Mouse (Mus musculus) retina, postnatal 1 day (tissue): ENCODE data around the gene Kcnh2.

Experiments used
- DNase-seq: peaks from one replicate; pipeline ENCODE4 v3.0.0-alpha.2; 2012

The Kcnh2 gene

GRCm38 (mm10) chr5:24344477-24345051 is 6.8 kb downstream of the Kcnh2 start:
- peak; percentile 58 for DNase-seq

GRCm38 (mm10) chr5:24343977-24344436 is 7.4 kb downstream of the Kcnh2 start:
- DNase-seq = peak; percentile 88

- no peak for DNase-seq
Observed at GRCm38 (mm10) chr5:24343379-24343778, 8.0 kb downstream of the Kcnh2 start.

GRCm38 (mm10) chr5:24342966-24343365 is 8.4 kb downstream of the Kcnh2 start:
- no peak for DNase-seq

- DNase-seq = no peak
Observed at GRCm38 (mm10) chr5:24342205-24342963, 9.0 kb downstream of the Kcnh2 start.

GRCm38 (mm10) chr5:24337821-24338220 is 13.6 kb downstream of the Kcnh2 start:
- DNase-seq = no peak

GRCm38 (mm10) chr5:24337366-24337765 is 14.0 kb downstream of the Kcnh2 start:
- no peak for DNase-seq

GRCm38 (mm10) chr5:24335888-24336511 is 15.4 kb downstream of the Kcnh2 start:
- peak; percentile 75 for DNase-seq

- no peak for DNase-seq
Observed at GRCm38 (mm10) chr5:24334749-24335148, 16.7 kb downstream of the Kcnh2 start.

- DNase-seq = no peak
Observed at GRCm38 (mm10) chr5:24332401-24332800, 19.0 kb downstream of the Kcnh2 start.

- no peak for DNase-seq
Observed at GRCm38 (mm10) chr5:24329965-24330298, 21.5 kb downstream of the Kcnh2 start.

GRCm38 (mm10) chr5:24329212-24329964 is 22.0 kb downstream of the Kcnh2 start:
- DNase-seq = peak; percentile 91

GRCm38 (mm10) chr5:24328813-24329211 is 22.6 kb downstream of the Kcnh2 start:
- no peak for DNase-seq

GRCm38 (mm10) chr5:24326842-24327417 is 24.5 kb downstream of the Kcnh2 start:
- DNase-seq = no peak

- DNase-seq = no peak
Observed at GRCm38 (mm10) chr5:24326166-24326841, 25.1 kb downstream of the Kcnh2 start.

- DNase-seq = no peak
Observed at GRCm38 (mm10) chr5:24325251-24325650, 26.2 kb downstream of the Kcnh2 start.

- peak; percentile 83 for DNase-seq
Observed at GRCm38 (mm10) chr5:24321711-24322682, 29.4 kb downstream of the Kcnh2 start.

GRCm38 (mm10) chr5:24320894-24321293 is 30.5 kb downstream of the Kcnh2 start:
- DNase-seq = no peak

GRCm38 (mm10) chr5:24320467-24320813 is 31.0 kb downstream of the Kcnh2 start:
- DNase-seq = peak; percentile 45

- peak; percentile 59 for DNase-seq
Observed at GRCm38 (mm10) chr5:24319776-24320466, 31.5 kb downstream of the Kcnh2 start.

GRCm38 (mm10) chr5:24309223-24309622 is 42.2 kb downstream of the Kcnh2 start:
- DNase-seq = no peak
